Mouse (Mus musculus) heart, adult 11 months (tissue): Measurements from ENCODE around the gene Cenpo.
A peak's percentile ranks its signal among the peaks of the same experiment; 100 is the strongest.

ENCODE experiments used
- DNase-seq: peaks from one replicate; pipeline ENCODE4 v3.0.0; 2022

The Cenpo gene

GRCm38 (mm10) chr12:4198702-4199101 is 35.4 kb downstream of the Cenpo start:
- peak; percentile 31 for DNase-seq

- DNase-seq: no peak
These were observed 39.5 kb downstream of the Cenpo start for GRCm38 (mm10) chr12:4194643-4195042.

- DNase-seq: no peak
These were observed 40.9 kb downstream of the Cenpo start for GRCm38 (mm10) chr12:4193025-4193740.

- no peak for DNase-seq
These were observed 41.6 kb downstream of the Cenpo start for GRCm38 (mm10) chr12:4192514-4192913.

- DNase-seq: no peak
These were observed 45.0 kb downstream of the Cenpo start for GRCm38 (mm10) chr12:4189060-4189447.

- DNase-seq: peak; percentile 98
These were observed 45.7 kb downstream of the Cenpo start for GRCm38 (mm10) chr12:4188171-4189059.

- DNase-seq: peak; percentile 78
These were observed 49.4 kb downstream of the Cenpo start for GRCm38 (mm10) chr12:4184648-4185047.

GRCm38 (mm10) chr12:4180507-4180906 is 53.6 kb downstream of the Cenpo start:
- DNase-seq: peak; percentile 60

- DNase-seq: peak; percentile 91
These were observed 54.3 kb downstream of the Cenpo start for GRCm38 (mm10) chr12:4179671-4180233.

- peak; percentile 77 for DNase-seq
These were observed 55.3 kb downstream of the Cenpo start for GRCm38 (mm10) chr12:4178839-4179238.

- no peak for DNase-seq
These were observed 60.8 kb downstream of the Cenpo start for GRCm38 (mm10) chr12:4173108-4173790.

- no peak for DNase-seq
These were observed 64.5 kb downstream of the Cenpo start for GRCm38 (mm10) chr12:4169622-4170021.

GRCm38 (mm10) chr12:4169058-4169457 is 65.0 kb downstream of the Cenpo start:
- DNase-seq: no peak

- DNase-seq: no peak
These were observed 67.1 kb downstream of the Cenpo start for GRCm38 (mm10) chr12:4166970-4167369.

- DNase-seq: peak; percentile 91
These were observed 71.2 kb downstream of the Cenpo start for GRCm38 (mm10) chr12:4162886-4163285.

- no peak for DNase-seq
These were observed 73.8 kb downstream of the Cenpo start for GRCm38 (mm10) chr12:4160322-4160721.

- no peak for DNase-seq
These were observed 75.0 kb downstream of the Cenpo start for GRCm38 (mm10) chr12:4158868-4159632.

- no peak for DNase-seq
These were observed 75.9 kb downstream of the Cenpo start for GRCm38 (mm10) chr12:4158179-4158578.

- DNase-seq: no peak
These were observed 76.6 kb downstream of the Cenpo start for GRCm38 (mm10) chr12:4157466-4157865.

- peak; percentile 96 for DNase-seq
These were observed 82.1 kb downstream of the Cenpo start for GRCm38 (mm10) chr12:4151969-4152368.

GRCm38 (mm10) chr12:4150936-4151335 is 83.2 kb downstream of the Cenpo start:
- peak; percentile 95 for DNase-seq
